Mouse (Mus musculus) ES-Bruce4 (cell line): ENCODE measurements around the gene Slc1a4.

Experiments used
- CTCF ChIP-seq: IDR thresholded peaks from one replicate; pipeline ENCODE4 v1.8.1; 2011; ENCODE audit warnings: low read depth, low read length
- EP300 ChIP-seq: IDR thresholded peaks from 2 replicates; pipeline ENCODE4 v1.6.1; 2011; ENCODE audit warnings: low read depth, low read length; ENCODE audit not compliant: insufficient read depth
- POLR2A ChIP-seq: IDR thresholded peaks from one replicate; pipeline ENCODE4 v1.8.1; 2011; ENCODE audit warnings: low read length; ENCODE audit not compliant: insufficient read depth

DNA sequence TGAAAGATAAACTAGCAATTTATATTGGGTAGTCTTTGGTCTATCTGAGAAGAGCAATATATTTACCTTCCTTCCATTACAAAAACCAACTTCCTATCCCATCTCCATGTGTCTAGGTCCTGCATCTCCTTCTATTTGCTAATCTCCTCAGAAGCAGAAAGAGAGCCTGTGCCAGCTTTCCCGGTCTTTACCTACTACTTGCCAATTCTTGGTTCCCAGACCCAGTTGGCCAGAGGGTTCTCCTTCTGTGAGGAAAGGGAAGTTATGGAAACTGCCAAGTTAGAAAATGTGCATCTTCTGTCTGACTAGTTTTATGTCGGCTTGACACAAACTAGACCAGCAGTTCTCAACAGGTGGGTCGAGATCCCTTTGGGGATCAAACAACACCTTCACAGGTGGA is 8.5 kb downstream of the Slc1a4 start:
- TF ChIP-seq CTCF (no peak), EP300 (no peak), POLR2A (no peak)
